Mouse (Mus musculus) CD8-positive naive resting alpha-beta T cell, adult 2 months (primary cell): Measurements from ENCODE around the gene Dohh.

Experiments
- DNase-seq, 2 experiments: peaks; one replicate each; pipeline ENCODE4 v3.0.0; 2022; ENCODE audit warnings: low read depth in 2 of 2, low spot score in 2 of 2

Dohh gene

GRCm38 (mm10) chr10:81416581-81417226, 32.5 kb downstream of the Dohh start:
- no peak for DNase-seq

- DNase-seq = no peak
Observed at GRCm38 (mm10) chr10:81417227-81418215, 33.3 kb downstream of the Dohh start.

- DNase-seq = no peak
Observed at GRCm38 (mm10) chr10:81418216-81419070, 34.2 kb downstream of the Dohh start.

GRCm38 (mm10) chr10:81419111-81419928, 35.1 kb downstream of the Dohh start:
- DNase-seq = no peak

- DNase-seq = no peak
Observed at GRCm38 (mm10) chr10:81420191-81420767, 36.1 kb downstream of the Dohh start.

GRCm38 (mm10) chr10:81421041-81421796, 37.0 kb downstream of the Dohh start:
- no peak for DNase-seq

GRCm38 (mm10) chr10:81421797-81422100, 37.5 kb downstream of the Dohh start:
- no peak for DNase-seq

- no peak for DNase-seq
Observed at GRCm38 (mm10) chr10:81422191-81422590, 38.0 kb downstream of the Dohh start.

- no peak for DNase-seq
Observed at GRCm38 (mm10) chr10:81422661-81423217, 38.5 kb downstream of the Dohh start.

GRCm38 (mm10) chr10:81423476-81424245, 39.4 kb downstream of the Dohh start:
- no peak for DNase-seq

GRCm38 (mm10) chr10:81424246-81425051, 40.2 kb downstream of the Dohh start:
- no peak for DNase-seq

GRCm38 (mm10) chr10:81425236-81425850, 41.1 kb downstream of the Dohh start:
- DNase-seq = no peak

GRCm38 (mm10) chr10:81426081-81426671, 41.9 kb downstream of the Dohh start:
- DNase-seq = no peak

GRCm38 (mm10) chr10:81426897-81427296, 42.7 kb downstream of the Dohh start:
- DNase-seq = no peak

GRCm38 (mm10) chr10:81427327-81427726, 43.1 kb downstream of the Dohh start:
- no peak for DNase-seq

- DNase-seq = no peak
Observed at GRCm38 (mm10) chr10:81427804-81428506, 43.7 kb downstream of the Dohh start.
